Mouse (Mus musculus) stomach, embryonic 15.5 days (tissue): ENCODE measurements around the gene Zbtb20. TPM values are rescaled to one million over a fixed set of nuclear protein-coding genes. Genes with fewer than 3 reads are reported as not detected.

Experiments
- ATAC-seq: fragments of 200-750 bp; cut with Nextera tagmentation; 2 replicates; pipeline ENCODE4 v1.8.0; 2017; ENCODE audit warnings: low read depth, moderate number of reproducible peaks, moderate TSS enrichment; ENCODE audit not compliant: insufficient read depth, low FRiP score
- H3K27ac ChIP-seq: fragments of 300-500 bp; sonication (generic); 2 replicates; pipeline ENCODE4 v1.5.1; 2015; ENCODE audit warnings: mild to moderate bottlenecking, inconsistent platforms
- H3K27me3 ChIP-seq: fragments of 300-500 bp; sonication (generic); replicated peaks from 2 replicates; pipeline ENCODE4 v1.6.1; 2015; ENCODE audit warnings: inconsistent platforms
- H3K36me3 ChIP-seq: fragments of 300-500 bp; sonication (generic); 2 replicates; pipeline ENCODE4 v1.6.1; 2015; ENCODE audit warnings: inconsistent platforms
- H3K4me1 ChIP-seq: fragments of 300-500 bp; sonication (generic); 2 replicates; pipeline ENCODE4 v1.6.1; 2015; ENCODE audit warnings: inconsistent platforms
- H3K4me2 ChIP-seq: fragments of 300-500 bp; sonication (generic); 2 replicates; pipeline ENCODE4 v1.6.1; 2015; ENCODE audit warnings: mild to moderate bottlenecking, inconsistent platforms
- H3K4me3 ChIP-seq: fragments of 300-500 bp; sonication (generic); replicated peaks from 2 replicates; pipeline ENCODE4 v1.5.1; 2015; ENCODE audit warnings: inconsistent platforms
- H3K9ac ChIP-seq: fragments of 300-500 bp; sonication (generic); 2 replicates; pipeline ENCODE4 v1.6.1; 2015; ENCODE audit warnings: inconsistent platforms
- H3K9me3 ChIP-seq: fragments of 300-500 bp; sonication (generic); 2 replicates; pipeline ENCODE4 v1.6.1; 2016; ENCODE audit warnings: inconsistent platforms
- WGBS: fragments of 180-500 bp; shearing (Covaris S2); methylation state at CpG from one replicate; pipeline ENCODE4 v1.1.7; 2015; 5-methylcytosine and 5-hydroxymethylcytosine counted together
- polyA plus RNA-seq: library from polyadenylated mRNA; unstranded; fragments of >200 nt; fragmentation: Nextera tagmentation; extraction: Ambion mirVana; gene quantifications from 2 replicates; pipeline ENCODE4 v1.2.1, GENCODE M21; 2015

Gene Zbtb20
- polyA plus RNA-seq, 1 experiment from 2014 or later: 23.4 TPM

DNA sequence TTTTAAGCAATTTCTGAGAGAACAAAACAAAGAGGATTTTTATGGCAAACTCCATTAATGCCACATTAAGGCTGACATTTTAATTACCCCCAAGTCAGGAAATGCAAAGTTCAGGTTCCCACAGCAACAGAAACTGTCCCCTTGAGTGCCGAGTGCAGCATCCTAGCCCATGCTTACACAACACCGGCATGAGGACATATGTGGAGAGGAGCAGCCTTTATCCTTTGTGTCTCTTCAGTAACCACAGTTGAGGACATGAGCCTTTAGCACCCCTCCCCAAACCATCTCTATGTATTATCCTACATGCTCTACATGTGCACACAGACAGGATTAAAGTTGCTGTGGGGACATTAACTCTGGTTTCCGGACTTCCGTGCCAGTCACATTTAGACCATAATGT lies 705.9 kb downstream of the Zbtb20 start:
- Histone ChIP-seq H3K27ac (no peak overlapping the region), H3K27me3 (no peaks in the 10 kb centered on the region), H3K4me1 (no peaks in the 10 kb centered on the region), H3K4me3 (no peak overlapping the region), H3K9ac (no peak overlapping the region), H3K4me2 (no peak overlapping the region), H3K36me3 (no peaks in the 10 kb centered on the region), H3K9me3 (no peaks in the 10 kb centered on the region)
- 78% methylated on average over 4 of the region's 4 CpGs for WGBS
- ATAC-seq: no peak

DNA sequence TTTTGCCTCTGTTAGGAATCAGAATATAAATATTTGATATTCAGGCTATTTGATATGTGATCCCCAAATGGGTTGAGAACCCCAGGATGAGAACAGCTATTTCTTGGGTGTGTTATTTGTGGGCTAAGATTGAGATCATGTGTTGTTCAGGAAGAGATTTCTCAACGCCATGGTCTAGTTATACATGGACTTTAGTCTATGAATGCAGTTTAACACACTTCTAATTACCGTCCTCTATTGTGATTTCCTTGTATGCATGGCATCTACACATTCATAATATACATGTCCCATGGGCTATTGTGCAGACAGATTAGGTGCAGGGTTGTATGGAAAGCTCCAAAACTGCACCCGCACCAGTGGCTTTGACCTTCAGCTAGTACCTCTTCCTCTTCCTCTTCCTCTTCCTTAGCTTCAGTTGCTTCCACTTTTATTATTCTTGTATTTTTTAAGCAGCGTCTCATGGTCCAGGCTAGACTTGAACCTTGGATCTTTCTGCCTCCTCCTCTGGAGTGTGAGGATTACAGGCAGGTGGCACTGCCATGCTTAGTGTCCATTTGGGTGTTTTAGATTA lies 711.3 kb downstream of the Zbtb20 start:
- ATAC-seq: no peak
- H3K27me3 ChIP-seq: no peaks in the 10 kb centered on the region
- H3K4me1 ChIP-seq: 0 out of 2 replicates have a peak, but pooled peaks cover under 1% of the 10 kb centered on the region
- WGBS: 86% methylated on average over 4 of the region's 4 CpGs
- no peaks in the 10 kb centered on the region for H3K36me3 ChIP-seq
- no peaks in the 10 kb centered on the region for H3K9me3 ChIP-seq
- no peak overlapping the region for H3K4me2 ChIP-seq
- no peak overlapping the region for H3K4me3 ChIP-seq
- H3K27ac ChIP-seq: no peak overlapping the region
- no peak overlapping the region for H3K9ac ChIP-seq

DNA sequence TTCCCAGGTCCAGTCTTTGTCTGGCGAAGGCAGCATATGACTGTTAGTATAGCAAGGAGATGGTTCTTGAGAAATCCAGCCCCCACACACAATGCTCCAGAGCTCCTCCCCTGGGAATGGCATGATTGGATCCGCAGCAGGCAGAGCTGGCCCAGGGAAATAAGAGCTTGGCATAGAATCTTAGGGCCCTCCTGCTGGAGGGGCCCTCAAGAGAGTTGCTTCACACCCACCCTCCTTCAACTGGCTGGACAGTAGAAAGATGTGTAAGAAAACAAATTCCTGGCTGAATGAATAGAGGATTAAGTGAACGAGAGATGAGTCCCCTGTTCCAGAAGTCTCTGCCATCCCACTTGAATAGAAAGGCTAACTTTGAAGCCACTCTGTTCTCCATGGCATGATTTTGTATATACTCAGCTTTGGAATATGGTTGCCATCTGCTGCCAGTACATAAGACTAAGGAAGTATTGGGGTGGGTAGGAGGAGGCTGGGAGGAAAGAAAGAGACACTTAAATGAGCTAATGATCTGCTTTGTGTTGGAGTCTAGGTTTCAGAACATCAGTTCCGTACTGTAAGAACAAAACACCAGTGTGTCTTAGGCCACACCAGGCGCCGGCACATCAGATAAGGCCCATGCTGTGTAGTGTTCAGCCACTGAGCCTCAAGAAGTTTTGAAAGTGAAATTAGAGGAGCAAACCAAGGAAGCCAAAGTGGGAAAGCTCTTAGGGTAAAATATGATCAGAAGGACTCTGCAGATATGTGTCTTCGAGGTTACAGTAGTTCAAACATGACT lies 715.2 kb downstream of the Zbtb20 start:
- Histone ChIP-seq H3K27me3 (no peaks in the 10 kb centered on the region), H3K4me1 (0 out of 2 replicates have a peak, but pooled peaks cover 3% of the 10 kb centered on the region), H3K4me2 (no peak overlapping the region), H3K9me3 (no peaks in the 10 kb centered on the region), H3K9ac (no peak overlapping the region), H3K27ac (no peak overlapping the region), H3K4me3 (no peak overlapping the region), H3K36me3 (no peaks in the 10 kb centered on the region)
- ATAC-seq: no peak
- WGBS: 83% methylated on average over 7 of the region's 7 CpGs

DNA sequence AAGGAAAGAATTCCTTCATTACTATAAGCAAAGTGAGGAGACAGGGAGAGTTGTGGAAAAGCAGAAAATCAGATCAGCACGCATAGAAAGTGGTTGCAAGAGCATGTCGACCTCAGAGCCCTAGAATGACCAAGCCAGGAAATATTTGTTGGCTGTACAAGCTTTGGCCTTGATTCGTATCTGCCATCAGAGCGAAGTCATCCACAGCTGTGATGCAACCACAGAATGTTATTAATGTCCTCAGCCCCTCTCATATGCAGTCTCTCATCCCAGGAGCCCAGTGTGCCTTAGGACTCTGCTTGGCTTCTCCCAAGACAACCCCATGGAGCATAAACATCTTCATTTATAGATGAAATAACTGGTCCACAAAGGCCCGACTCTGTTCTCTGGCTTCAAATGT lies 716.4 kb downstream of the Zbtb20 start:
- no peak overlapping the region for H3K27ac ChIP-seq
- no peaks in the 10 kb centered on the region for H3K27me3 ChIP-seq
- H3K4me3 ChIP-seq: no peak overlapping the region
- no peak for ATAC-seq
- H3K4me1 ChIP-seq: 0 out of 2 replicates have a peak, but pooled peaks cover 3% of the 10 kb centered on the region
- H3K9me3 ChIP-seq: no peaks in the 10 kb centered on the region
- H3K9ac ChIP-seq: no peak overlapping the region
- H3K4me2 ChIP-seq: no peak overlapping the region
- 51% methylated on average over 5 of the region's 5 CpGs for WGBS
- no peaks in the 10 kb centered on the region for H3K36me3 ChIP-seq

DNA sequence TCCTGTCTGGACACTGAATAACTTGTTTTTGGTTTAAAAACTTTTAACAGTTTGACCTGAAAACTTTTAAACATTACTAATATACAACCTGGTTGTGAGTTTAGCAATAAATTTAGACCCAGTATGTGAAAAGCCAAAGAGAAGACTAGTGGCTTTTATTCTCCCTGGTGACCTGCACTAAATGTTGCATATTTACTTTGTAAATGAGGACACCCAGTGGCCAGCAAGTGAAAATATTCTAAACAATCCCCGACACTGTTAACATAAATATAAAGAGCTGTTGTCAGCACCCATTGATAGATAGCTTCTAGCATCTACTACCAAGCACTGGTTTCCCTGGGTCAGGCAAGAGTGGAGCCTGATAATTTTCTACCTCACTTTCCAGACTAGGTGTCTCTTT lies 717.1 kb downstream of the Zbtb20 start:
- no peak overlapping the region for H3K4me2 ChIP-seq
- no peaks in the 10 kb centered on the region for H3K36me3 ChIP-seq
- no peak overlapping the region for H3K27ac ChIP-seq
- no peak for ATAC-seq
- no peaks in the 10 kb centered on the region for H3K27me3 ChIP-seq
- no peak overlapping the region for H3K4me3 ChIP-seq
- H3K4me1 ChIP-seq: 0 out of 2 replicates have a peak, but pooled peaks cover 3% of the 10 kb centered on the region
- no peaks in the 10 kb centered on the region for H3K9me3 ChIP-seq
- no peak overlapping the region for H3K9ac ChIP-seq
- 3% methylated on average over 1 of the region's 1 CpGs for WGBS

DNA sequence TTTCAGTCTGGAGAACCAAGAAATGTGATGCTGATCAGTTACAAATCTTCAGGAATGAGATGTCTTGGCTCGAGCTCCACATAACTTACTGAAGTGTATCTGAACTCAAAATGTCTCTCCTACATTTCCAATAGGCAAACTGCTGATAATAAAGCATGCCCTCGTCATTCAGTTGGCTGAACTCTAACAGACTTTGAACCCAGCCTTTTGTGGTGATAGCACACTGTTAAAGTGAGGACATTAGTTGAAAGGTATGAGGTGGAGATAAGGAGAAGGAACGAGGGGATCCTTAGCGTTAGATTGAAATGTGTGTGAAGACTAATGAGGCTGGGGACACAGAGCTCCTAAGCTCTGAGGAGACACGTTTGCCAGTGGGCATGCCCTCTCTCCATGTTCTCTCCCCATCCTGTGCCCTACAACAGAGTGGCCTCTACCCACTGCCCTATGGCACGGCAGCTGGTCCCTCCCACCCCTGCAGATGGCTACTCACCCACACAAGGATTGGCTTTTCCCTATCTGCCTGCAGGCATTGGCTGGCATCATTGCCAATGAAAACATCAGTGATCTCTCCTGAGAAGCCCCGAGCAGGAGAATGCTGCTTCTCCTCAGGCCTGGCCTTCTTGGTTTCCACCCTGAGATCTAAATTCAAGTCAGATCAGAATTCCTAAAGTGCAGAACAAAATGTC lies 721.8 kb downstream of the Zbtb20 start:
- Histone ChIP-seq H3K27me3 (no peaks in the 10 kb centered on the region), H3K4me1 (no peaks in the 10 kb centered on the region), H3K27ac (no peak overlapping the region), H3K4me2 (no peak overlapping the region), H3K9ac (no peak overlapping the region), H3K36me3 (no peaks in the 10 kb centered on the region), H3K9me3 (no peaks in the 10 kb centered on the region), H3K4me3 (no peak overlapping the region)
- ATAC-seq: no peak
- 70% methylated on average over 7 of the region's 7 CpGs for WGBS

DNA sequence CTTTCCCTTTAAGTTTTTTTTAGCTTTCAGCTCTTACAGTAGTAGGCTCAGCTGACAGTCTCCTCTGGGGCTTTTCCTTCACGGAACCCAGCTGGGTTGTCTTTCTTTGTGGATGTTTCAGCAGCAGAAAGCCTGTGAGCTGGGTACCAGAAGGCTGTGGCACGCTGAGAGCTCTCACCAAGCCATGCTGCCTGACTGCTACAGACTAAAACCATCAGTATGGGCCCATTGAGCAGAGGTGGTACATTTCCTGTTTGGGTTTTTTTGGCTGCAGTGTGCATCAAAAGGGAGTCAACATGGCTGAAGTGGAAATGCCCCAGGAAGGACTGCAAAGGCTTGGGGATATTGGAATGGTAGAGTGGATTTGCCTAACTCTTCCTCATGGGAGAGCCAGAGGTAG lies 724.0 kb downstream of the Zbtb20 start:
- Histone ChIP-seq H3K27me3 (no peaks in the 10 kb centered on the region), H3K36me3 (no peaks in the 10 kb centered on the region), H3K27ac (no peak overlapping the region), H3K9me3 (no peaks in the 10 kb centered on the region), H3K4me1 (no peaks in the 10 kb centered on the region), H3K4me3 (no peak overlapping the region), H3K9ac (no peak overlapping the region), H3K4me2 (no peak overlapping the region)
- ATAC-seq: no peak
- WGBS: 75% methylated on average over 2 of the region's 2 CpGs

DNA sequence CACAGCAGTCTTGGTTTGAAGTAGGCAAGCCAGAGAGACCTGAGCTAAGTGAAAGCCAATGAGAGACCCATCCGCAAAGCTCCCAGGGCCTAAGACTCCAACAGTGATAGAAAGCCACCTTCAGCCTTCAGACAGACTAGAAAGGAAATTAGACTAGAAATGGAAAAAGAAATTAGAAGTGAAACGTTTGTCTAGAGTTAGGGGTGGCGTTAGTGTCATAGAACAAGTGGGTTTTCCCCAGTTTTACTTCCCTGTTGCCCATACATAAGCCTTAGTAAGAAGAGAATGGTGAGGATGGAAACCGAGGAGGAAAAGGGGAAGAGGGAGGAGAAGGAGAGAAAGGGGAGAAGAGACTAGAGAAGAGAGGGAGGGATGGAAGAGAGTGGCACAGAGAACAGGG lies 726.9 kb downstream of the Zbtb20 start:
- Histone ChIP-seq H3K4me3 (no peak overlapping the region), H3K4me2 (no peak overlapping the region), H3K27me3 (no peaks in the 10 kb centered on the region), H3K9ac (no peak overlapping the region), H3K36me3 (no peaks in the 10 kb centered on the region), H3K9me3 (no peaks in the 10 kb centered on the region), H3K4me1 (no peaks in the 10 kb centered on the region), H3K27ac (no peak overlapping the region)
- no peak for ATAC-seq
- WGBS: 67% methylated on average over 4 of the region's 4 CpGs

DNA sequence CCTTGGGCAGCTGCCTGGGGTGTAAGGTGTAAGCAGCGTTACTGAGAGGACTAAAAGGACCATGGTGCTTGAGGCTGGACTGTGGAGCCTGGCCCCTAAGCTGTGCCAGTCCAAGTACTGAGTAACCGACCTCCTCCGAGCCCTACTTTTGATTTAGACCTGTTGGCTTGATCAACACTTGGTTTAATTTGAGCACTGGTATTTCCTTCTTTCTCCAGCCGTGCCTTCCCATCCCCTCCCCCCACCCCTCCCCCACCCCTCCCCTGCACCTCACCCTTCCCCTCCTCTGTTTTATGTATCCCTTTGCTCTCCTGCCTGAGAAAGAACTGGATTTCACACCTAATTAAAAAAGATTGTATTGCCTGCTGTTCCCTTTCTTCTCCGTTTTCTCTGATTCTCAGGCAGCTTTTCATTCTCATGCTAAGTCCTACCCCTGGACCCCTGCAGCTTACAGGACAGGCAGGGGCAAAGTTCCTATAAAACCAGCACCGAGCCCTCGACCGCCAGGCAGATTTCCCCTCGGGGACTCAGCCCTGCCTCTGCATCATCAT lies 728.0 kb downstream of the Zbtb20 start:
- WGBS: 37% methylated on average over 9 of the region's 9 CpGs
- Histone ChIP-seq H3K4me2 (no peak overlapping the region), H3K27ac (no peak overlapping the region), H3K9ac (no peak overlapping the region), H3K9me3 (no peaks in the 10 kb centered on the region), H3K36me3 (no peaks in the 10 kb centered on the region), H3K4me3 (no peak overlapping the region), H3K4me1 (no peaks in the 10 kb centered on the region), H3K27me3 (no peaks in the 10 kb centered on the region)
- no peak for ATAC-seq

DNA sequence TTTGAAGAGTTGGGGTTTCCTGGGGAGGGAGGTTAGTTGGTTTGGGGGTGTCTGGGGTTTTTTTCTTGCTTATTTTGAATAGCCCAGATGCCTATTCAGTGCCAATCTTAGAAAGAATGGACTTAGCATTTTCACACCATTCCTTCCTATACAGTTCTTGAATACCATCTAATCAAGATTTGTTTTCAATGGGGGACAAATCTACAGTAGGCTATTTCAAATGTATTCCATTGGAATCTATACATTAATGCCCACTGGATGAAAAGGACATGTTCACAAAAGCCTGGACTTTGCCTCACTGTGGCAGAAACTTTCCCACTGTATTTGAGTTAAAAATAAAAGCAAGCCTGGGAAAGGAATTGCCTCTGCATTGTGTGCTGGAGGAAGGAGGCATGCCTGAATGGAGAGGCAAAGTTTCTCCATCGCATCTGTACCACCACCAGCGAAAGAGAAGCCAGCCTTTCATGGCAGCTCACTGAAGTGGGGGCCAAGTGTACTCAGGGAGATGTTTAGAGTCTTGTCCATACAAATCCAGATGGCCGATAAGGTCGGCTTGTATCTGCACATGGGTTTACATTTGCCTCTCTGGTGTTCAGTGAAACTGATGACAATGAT lies 728.8 kb downstream of the Zbtb20 start:
- no peak for ATAC-seq
- H3K4me1 ChIP-seq: no peaks in the 10 kb centered on the region
- H3K9me3 ChIP-seq: no peaks in the 10 kb centered on the region
- H3K4me2 ChIP-seq: no peak overlapping the region
- no peak overlapping the region for H3K27ac ChIP-seq
- H3K27me3 ChIP-seq: no peaks in the 10 kb centered on the region
- no peaks in the 10 kb centered on the region for H3K36me3 ChIP-seq
- WGBS: 47% methylated on average over 4 of the region's 4 CpGs
- H3K9ac ChIP-seq: no peak overlapping the region
- no peak overlapping the region for H3K4me3 ChIP-seq

DNA sequence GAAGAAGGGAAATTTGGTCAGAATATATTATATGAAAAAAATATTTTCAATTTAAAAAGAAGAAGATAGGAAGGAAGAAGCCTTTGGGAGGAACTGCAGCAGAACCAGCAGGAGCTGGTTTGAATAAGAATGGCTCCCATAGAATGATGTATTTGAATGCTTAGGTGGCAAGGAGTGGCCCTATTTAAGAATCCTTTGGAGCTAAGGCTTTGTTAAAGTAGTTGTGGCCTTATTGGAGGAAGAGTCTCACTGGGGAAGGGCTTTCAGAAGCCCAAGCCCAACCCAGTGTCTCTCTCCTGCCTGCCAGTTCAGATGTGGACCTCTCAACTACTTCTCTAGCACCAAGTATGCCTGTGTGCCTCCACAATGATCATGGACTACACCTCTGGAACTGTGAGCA lies 731.4 kb downstream of the Zbtb20 start:
- H3K4me3 ChIP-seq: no peak overlapping the region
- no peaks in the 10 kb centered on the region for H3K27me3 ChIP-seq
- no peaks in the 10 kb centered on the region for H3K36me3 ChIP-seq
- no peak overlapping the region for H3K27ac ChIP-seq
- H3K4me2 ChIP-seq: no peak overlapping the region
- no peak for ATAC-seq
- no peak overlapping the region for H3K9ac ChIP-seq
- H3K9me3 ChIP-seq: no peaks in the 10 kb centered on the region
- H3K4me1 ChIP-seq: no peaks in the 10 kb centered on the region

DNA sequence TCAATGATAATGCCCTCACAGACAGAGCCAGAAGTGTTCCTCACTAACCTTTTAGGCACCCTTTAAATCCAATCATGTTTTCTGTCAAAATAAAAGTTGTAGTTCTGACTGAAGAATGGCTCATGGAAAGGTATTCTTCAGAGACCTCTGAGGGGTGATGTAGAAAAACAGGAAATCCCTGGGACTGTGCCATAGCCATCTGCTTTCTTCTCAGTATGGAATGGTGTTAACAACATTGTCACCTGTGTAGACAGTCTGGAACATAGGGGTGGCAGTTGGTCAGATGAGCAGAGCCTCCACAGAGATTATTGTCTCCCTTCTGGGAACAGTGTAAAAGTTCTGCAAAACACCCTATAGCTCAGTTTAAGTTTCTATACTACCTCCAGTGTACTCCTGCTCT lies 732.4 kb downstream of the Zbtb20 start:
- H3K4me2 ChIP-seq: no peak overlapping the region
- H3K27me3 ChIP-seq: no peaks in the 10 kb centered on the region
- no peaks in the 10 kb centered on the region for H3K4me1 ChIP-seq
- no peaks in the 10 kb centered on the region for H3K9me3 ChIP-seq
- no peak overlapping the region for H3K27ac ChIP-seq
- no peak for ATAC-seq
- no peak overlapping the region for H3K4me3 ChIP-seq
- H3K9ac ChIP-seq: no peak overlapping the region
- no peaks in the 10 kb centered on the region for H3K36me3 ChIP-seq
